Mouse (Mus musculus) midbrain, embryonic 14.5 days (tissue): ENCODE results near the gene Gal3st3. TPM values are rescaled to one million over a fixed set of nuclear protein-coding genes. Genes with fewer than 3 reads are reported as not detected.

Experiments
- ATAC-seq: fragments of 200-750 bp; cut with Nextera tagmentation; 2 replicates; pipeline ENCODE4 v1.8.0; 2017; ENCODE audit warnings: moderate number of reproducible peaks, moderate library complexity; ENCODE audit not compliant: low FRiP score, low TSS enrichment
- DNase-seq: peaks from one replicate; pipeline ENCODE4 v3.0.0-alpha.2; 2015
- H3K27ac ChIP-seq: fragments of 300-500 bp; sonication (generic); replicated peaks from 2 replicates; pipeline ENCODE4 v1.5.1; 2014; ENCODE audit warnings: mild to moderate bottlenecking, low read depth, low read length, moderate library complexity
- H3K27me3 ChIP-seq: fragments of 300-500 bp; sonication (generic); 2 replicates; pipeline ENCODE4 v1.6.1; 2014; ENCODE audit warnings: low read length, control low read depth, mixed read lengths; ENCODE audit not compliant: control insufficient read depth, insufficient read depth
- H3K36me3 ChIP-seq: fragments of 300-500 bp; sonication (generic); 2 replicates; pipeline ENCODE4 v1.6.1; 2014; ENCODE audit warnings: low read length, control low read depth; ENCODE audit not compliant: control insufficient read depth, insufficient read depth
- H3K4me1 ChIP-seq: fragments of 300-500 bp; sonication (generic); 2 replicates; pipeline ENCODE4 v1.6.1; 2014; ENCODE audit warnings: mild to moderate bottlenecking, antibody characterized with exemption, low read length, control low read depth; ENCODE audit not compliant: control insufficient read depth, insufficient read depth
- H3K4me2 ChIP-seq: fragments of 300-500 bp; sonication (generic); 2 replicates; pipeline ENCODE4 v1.6.1; 2014; ENCODE audit warnings: mild to moderate bottlenecking, low read length, moderate library complexity
- H3K4me3 ChIP-seq: fragments of 300-500 bp; sonication (generic); replicated peaks from 2 replicates; pipeline ENCODE4 v1.5.1; 2014; ENCODE audit warnings: low read depth, low read length
- H3K9ac ChIP-seq: fragments of 300-500 bp; sonication (generic); replicated peaks from 2 replicates; pipeline ENCODE4 v1.6.1; 2014; ENCODE audit warnings: mild to moderate bottlenecking, low read length, moderate library complexity
- H3K9me3 ChIP-seq: fragments of 300-500 bp; sonication (generic); 2 replicates; pipeline ENCODE4 v1.6.1; 2016; ENCODE audit warnings: low read length, control low read depth, mixed read lengths; ENCODE audit not compliant: control insufficient read depth
- WGBS: fragments of 180-500 bp; shearing (Covaris S2); extraction: QIAGEN DNeasy Blood & Tissue Kit; methylation state at CpG from one replicate; pipeline ENCODE4 v1.1.7; 2014; 5-methylcytosine and 5-hydroxymethylcytosine counted together
- polyA plus RNA-seq: library from polyadenylated mRNA; unstranded; fragments of >200 nt; fragmentation: Nextera tagmentation; extraction: Ambion mirVana; gene quantifications from 2 replicates; pipeline ENCODE4 v1.2.1, GENCODE M21; 2014

The Gal3st3 gene
- polyA plus RNA-seq, 1 experiment from 2014 or later: 35.5 TPM

- Histone ChIP-seq H3K4me3 (no peak overlapping the region), H3K9me3 (no peaks in the 10 kb centered on the region), H3K27me3 (no peaks in the 10 kb centered on the region), H3K9ac (no peak overlapping the region), H3K4me2 (no peak overlapping the region), H3K36me3 (no peaks in the 10 kb centered on the region), H3K27ac (no peak overlapping the region), H3K4me1 (no peaks in the 10 kb centered on the region)
- DNase-seq (no peak), ATAC-seq (no peak)
- 77% methylated on average over 19 of the region's 19 CpGs for WGBS
Measured at GRCm38 (mm10) chr19:5327970-5328369, 29.8 kb downstream of the Gal3st3 start.

DNA sequence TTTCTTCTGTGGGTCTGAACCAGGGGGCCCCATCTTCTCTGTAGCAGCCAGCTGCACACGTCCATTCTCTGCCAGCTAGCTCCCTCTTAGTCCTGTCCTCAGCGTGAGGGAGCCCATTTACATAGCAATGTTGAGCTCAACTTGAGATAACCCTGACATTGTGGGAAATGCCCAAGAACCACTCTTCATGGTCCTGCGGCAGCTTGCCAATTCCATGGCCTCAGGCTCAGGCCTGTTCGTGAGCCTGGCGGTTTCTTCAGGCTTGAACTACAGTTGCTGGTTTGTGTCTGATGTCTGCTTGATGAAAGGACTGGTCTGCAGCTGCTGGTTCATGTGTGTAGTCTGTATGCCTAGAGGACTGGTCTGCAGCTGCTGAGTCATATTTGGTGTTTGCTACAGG lies 36.6 kb downstream of the Gal3st3 start:
- Histone ChIP-seq H3K9me3 (no peaks in the 10 kb centered on the region), H3K4me2 (no peak overlapping the region), H3K4me1 (no peaks in the 10 kb centered on the region), H3K36me3 (no peaks in the 10 kb centered on the region), H3K9ac (no peak overlapping the region), H3K27ac (no peak overlapping the region), H3K27me3 (no peaks in the 10 kb centered on the region), H3K4me3 (no peak overlapping the region)
- WGBS: 80% methylated on average over 5 of the region's 5 CpGs
- ATAC-seq (no peak), DNase-seq (no peak)

- DNase-seq (no peak), ATAC-seq (no peak)
- Histone ChIP-seq H3K27ac (no peak within 1 kb of the TSS), H3K4me2 (no peak within 1 kb of the TSS), H3K4me1 (no peaks in the 10 kb centered on the region), H3K27me3 (no peaks in the 10 kb centered on the region), H3K9ac (no peak within 1 kb of the TSS), H3K36me3 (no peaks in the 10 kb centered on the region), H3K9me3 (no peaks in the 10 kb centered on the region), H3K4me3 (no peak within 1 kb of the TSS)
- WGBS: 89% methylated on average over 6 of the region's 6 CpGs
Measured at GRCm38 (mm10) chr19:5335441-5335840, 37.3 kb downstream of the Gal3st3 start, which contains the start of gene Catsper1. Gene Catsper1 (plus strand): TSS chr19:5335741.

DNA sequence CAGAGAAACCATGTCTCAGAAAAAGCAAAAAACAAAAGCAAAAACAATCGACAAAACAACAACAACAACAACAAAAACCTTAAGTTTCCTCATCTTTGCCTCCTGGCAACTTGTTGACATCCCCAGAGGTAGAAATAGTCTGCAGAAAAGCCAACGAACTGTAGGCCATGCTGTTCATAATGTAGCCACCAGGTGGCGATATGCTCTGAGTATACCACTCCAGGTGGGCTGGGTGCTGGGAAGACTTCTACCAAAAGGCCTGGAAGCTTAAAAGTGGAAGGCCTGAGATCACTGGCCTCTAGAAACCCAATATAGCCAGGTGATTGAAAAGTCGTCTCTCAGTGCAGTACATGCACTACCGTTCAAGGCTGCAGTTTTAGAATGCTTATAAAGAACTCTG lies 39.8 kb downstream of the Gal3st3 start:
- H3K9me3 ChIP-seq: no peaks in the 10 kb centered on the region
- no peaks in the 10 kb centered on the region for H3K27me3 ChIP-seq
- no peak overlapping the region for H3K4me2 ChIP-seq
- H3K27ac ChIP-seq: no peak overlapping the region
- peak; percentile 82 for DNase-seq
- no peak overlapping the region for H3K9ac ChIP-seq
- no peaks in the 10 kb centered on the region for H3K36me3 ChIP-seq
- ATAC-seq: no peak
- WGBS: 23% methylated on average over 5 of the region's 5 CpGs
- H3K4me1 ChIP-seq: no peaks in the 10 kb centered on the region
- no peak overlapping the region for H3K4me3 ChIP-seq

GRCm38 (mm10) chr19:5341360-5341759 lies 43.2 kb downstream of the Gal3st3 start:
- Histone ChIP-seq H3K4me3 (no peak overlapping the region), H3K4me2 (no peak overlapping the region), H3K27ac (no peak overlapping the region), H3K4me1 (no peaks in the 10 kb centered on the region), H3K36me3 (no peaks in the 10 kb centered on the region), H3K27me3 (no peaks in the 10 kb centered on the region), H3K9ac (no peak overlapping the region), H3K9me3 (no peaks in the 10 kb centered on the region)
- no peak for ATAC-seq
- WGBS: 97% methylated on average over 7 of the region's 7 CpGs
- no peak for DNase-seq

DNA sequence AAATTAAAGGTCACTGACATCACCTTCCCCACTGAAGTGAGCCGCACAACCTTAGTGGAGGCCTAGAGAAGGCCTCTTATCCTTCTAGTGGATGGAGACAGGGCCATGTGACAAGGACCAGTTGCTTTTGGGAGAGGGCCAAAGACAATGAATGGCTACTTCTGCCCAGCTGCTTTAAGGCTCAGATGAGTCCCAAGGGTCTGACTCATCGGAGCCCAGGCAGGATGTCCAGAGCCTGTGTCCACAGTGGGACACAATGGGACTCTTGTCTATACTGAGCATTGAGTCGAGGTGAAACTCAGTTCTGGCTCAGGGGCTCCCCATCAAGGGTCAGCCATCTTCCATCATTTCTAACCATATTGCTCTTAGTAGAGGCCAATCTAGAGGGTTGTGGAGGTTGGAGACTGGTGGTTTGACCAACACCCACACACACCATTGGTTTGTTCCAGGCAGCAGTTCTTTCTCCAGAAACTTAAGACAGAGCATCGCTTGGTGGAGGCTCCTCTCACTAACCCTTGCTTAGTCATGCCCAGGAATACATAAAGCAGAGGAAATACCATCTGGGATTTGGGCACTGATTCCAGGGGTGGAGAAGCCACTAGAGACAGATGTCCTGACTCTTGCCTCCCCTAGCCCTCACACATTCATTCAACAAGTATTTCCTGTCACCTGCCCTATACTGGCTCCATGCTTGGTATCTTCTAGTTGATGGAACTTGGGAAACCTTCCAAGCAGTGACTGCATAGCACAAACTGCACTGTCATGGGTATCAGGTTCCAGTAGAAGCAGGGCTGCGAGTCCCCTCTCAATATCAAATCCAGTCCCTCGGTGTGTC lies 47.4 kb downstream of the Gal3st3 start:
- Histone ChIP-seq H3K4me2 (no peak overlapping the region), H3K27ac (no peak overlapping the region), H3K27me3 (no peaks in the 10 kb centered on the region), H3K4me1 (peaks cover 5% of the 10 kb centered on the region; the same call in 1 of the 2 replicates), H3K36me3 (no peaks in the 10 kb centered on the region), H3K4me3 (no peak overlapping the region), H3K9ac (no peak overlapping the region), H3K9me3 (no peaks in the 10 kb centered on the region)
- no peak for DNase-seq
- no peak for ATAC-seq
- WGBS: 85% methylated on average over 6 of the region's 6 CpGs

- no peaks in the 10 kb centered on the region for H3K9me3 ChIP-seq
- no peak overlapping the region for H3K4me3 ChIP-seq
- no peak overlapping the region for H3K27ac ChIP-seq
- H3K27me3 ChIP-seq: no peaks in the 10 kb centered on the region
- no peak overlapping the region for H3K4me2 ChIP-seq
- no peaks in the 10 kb centered on the region for H3K36me3 ChIP-seq
- no peak for DNase-seq
- H3K9ac ChIP-seq: no peak overlapping the region
- WGBS: 77% methylated on average over 6 of the region's 6 CpGs
- ATAC-seq: no peak
- peaks cover 5% of the 10 kb centered on the region; the same call in 1 of the 2 replicates for H3K4me1 ChIP-seq
Measured at GRCm38 (mm10) chr19:5348064-5348463, 49.9 kb downstream of the Gal3st3 start.

DNA sequence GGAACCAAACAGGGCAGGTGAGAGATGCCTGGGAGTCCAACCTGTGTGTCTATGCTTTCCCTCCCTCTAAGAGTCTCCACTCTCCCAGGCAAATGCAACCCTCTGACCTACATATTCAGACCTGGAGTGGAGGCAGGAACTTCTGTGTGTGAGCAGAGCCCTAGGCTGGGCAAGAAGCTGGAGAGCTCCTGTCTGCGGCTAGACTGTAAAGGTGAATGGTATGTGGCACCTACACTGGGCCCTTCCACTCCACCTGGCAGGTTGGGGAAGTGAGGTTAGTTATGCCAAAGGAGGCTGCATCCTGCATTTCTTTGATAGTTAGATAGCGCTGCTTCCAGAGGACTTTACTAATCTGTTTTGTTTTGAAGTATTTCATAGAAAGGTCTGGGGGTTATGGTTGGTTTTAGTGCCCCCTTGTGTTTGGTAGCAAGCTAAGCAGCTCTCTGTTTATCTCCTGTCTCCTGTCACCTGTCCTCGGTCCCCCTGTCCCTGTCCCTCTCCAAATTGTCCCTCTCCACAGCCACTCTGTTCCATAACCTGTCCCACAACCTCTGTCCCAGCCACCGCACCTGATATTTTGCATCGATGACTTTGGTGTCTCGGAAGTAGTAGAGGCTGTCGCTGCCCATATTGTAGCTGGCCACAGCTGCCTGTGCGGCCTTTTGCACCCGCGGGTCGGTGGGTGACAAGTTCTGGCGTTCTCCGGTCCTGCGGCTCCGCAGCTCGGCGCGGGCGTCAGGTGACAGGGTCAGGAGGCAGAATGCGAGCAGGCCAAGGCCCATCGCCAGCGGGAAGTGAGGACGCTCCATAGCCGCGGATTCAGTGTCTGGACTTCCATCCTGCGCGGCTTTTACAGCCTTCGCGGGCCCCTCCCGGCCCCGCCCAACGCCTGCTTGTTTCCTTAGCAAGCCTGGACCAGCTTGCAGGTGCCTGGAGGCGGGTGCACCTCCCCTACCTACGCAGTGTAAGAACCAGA lies 50.7 kb downstream of the Gal3st3 start:
- H3K27ac ChIP-seq: no peak overlapping the region
- H3K36me3 ChIP-seq: no peaks in the 10 kb centered on the region
- peak overlapping the region; percentile 34 for H3K4me3 ChIP-seq
- H3K9me3 ChIP-seq: no peaks in the 10 kb centered on the region
- H3K9ac ChIP-seq: peak overlapping the region; percentile 64
- WGBS: 6% methylated on average over 34 of the region's 34 CpGs
- ATAC-seq (no peak; the same call in 1 of the 2 replicates), DNase-seq (peak; percentile 77)
- peaks cover 5% of the 10 kb centered on the region; the same call in 1 of the 2 replicates for H3K4me1 ChIP-seq
- no peaks in the 10 kb centered on the region for H3K27me3 ChIP-seq
- H3K4me2 ChIP-seq: peak overlapping the region; percentile 60
